In the genomic region with DNA sequence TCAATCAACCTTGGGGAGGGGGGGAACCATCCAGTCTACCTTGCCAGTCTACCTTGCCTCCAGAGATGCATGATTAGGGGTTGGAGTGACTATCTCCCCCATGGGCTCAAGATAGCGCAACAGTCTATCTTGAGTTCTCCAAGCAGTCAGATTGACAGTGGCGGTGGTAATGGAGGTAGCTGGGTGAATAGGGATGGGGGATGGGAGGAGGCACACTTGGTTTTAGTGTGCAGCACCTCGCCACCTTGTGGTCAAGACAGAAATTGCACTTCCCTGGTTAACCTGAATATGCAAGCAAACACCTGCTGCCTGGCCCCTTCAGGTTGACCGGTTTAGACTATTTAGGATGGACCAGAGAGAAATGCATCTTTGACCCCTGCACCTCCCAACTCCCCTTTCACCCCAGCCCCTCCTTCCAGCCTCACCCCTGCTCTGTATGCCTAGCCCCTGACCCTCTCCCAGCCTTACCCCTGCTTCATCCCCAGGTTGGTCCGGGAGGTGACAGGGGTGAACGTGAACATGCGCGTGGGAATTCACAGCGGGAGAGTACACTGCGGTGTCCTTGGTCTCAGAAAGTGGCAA, we compare ENCODE assay signal across 8 mouse cellular contexts.
DNase-seq lines count a peak whose midpoint lies in the region; ATAC-seq and TF ChIP-seq lines count a peak whose summit lies in the region.

No protein-coding gene starts in this region.

- peak; percentile 91 for DNase-seq in CH12.LX (ENCODE audit: extremely low read depth)
- DNase-seq in c-Kit-negative CD71-positive TER-119-positive erythroid progenitor cells, embryonic 14.5 days (ENCODE audit: low read depth, low spot score): peak; percentile 39
- DNase-seq in heart, postnatal 10 days: peak; percentile 89 to 93
- peak; percentile 40 for DNase-seq in large intestine, adult 2 months (ENCODE audit: low read depth, low spot score)
- peak; percentile 72 for DNase-seq in lung, adult 2 months
- peak; percentile 67 for DNase-seq in ovary, postnatal 10 days (ENCODE audit: low spot score)
- peak; percentile 88 for DNase-seq in thymus, postnatal 0 days (ENCODE audit: low spot score)

- no peak overlapping the region for H3K27ac ChIP-seq in CH12.LX (ENCODE audit: insufficient read depth, low read depth)
- H3K27ac ChIP-seq in forebrain, embryonic 12.5 days: no peak overlapping the region

- no peak overlapping the region for H3K9ac ChIP-seq in CH12.LX (ENCODE audit: insufficient read depth, low read depth)
- H3K9ac ChIP-seq in forebrain, embryonic 12.5 days: no peak overlapping the region

- no peaks in the 10 kb centered on the region for H3K9me3 ChIP-seq in CH12.LX (replicated peaks; ENCODE audit: low read length)
- H3K9me3 ChIP-seq in forebrain, embryonic 12.5 days: no peaks in the 10 kb centered on the region

- peaks cover 0 to 5% of the 10 kb centered on the region in 2 experiments; a peak in 2 of 4 replicates for H3K4me1 ChIP-seq in CH12.LX (ENCODE audit: control insufficient read depth in 1 of 2, insufficient read depth in 2 of 2)
- peaks cover 9% of the 10 kb centered on the region; the same call in 1 of the 2 replicates for H3K4me1 ChIP-seq in forebrain, embryonic 12.5 days
- no peaks in the 10 kb centered on the region for H3K4me1 ChIP-seq in lung, adult 2 months (ENCODE audit: control insufficient read depth, insufficient read depth, low read length)

- peak; percentile 77 for ATAC-seq in forebrain, embryonic 12.5 days (ENCODE audit: low FRiP score)

- in situ Hi-C loops in CH12.LX (cut with MboI; ENCODE audit: low pct_ligation_motif_present, low pct_unique_long_range_greater_than_20kb, low sequenced_read_pairs): no loop called here

- H3K4me2 ChIP-seq in CH12.LX (ENCODE audit: insufficient read depth, low read depth, poor library complexity, severe bottlenecking): no peak overlapping the region
- no peak overlapping the region for H3K4me2 ChIP-seq in forebrain, embryonic 12.5 days

- peak; percentile 93 to 100 for TF ChIP-seq CTCF in CH12.LX (conservative IDR thresholded peaks at IDR 0.05 in 1 of 2, IDR thresholded peaks at IDR 0.05 in 1 of 2; ENCODE audit: low read depth in 2 of 2, low read length in 2 of 2)
- peak; percentile 87 for TF ChIP-seq CTCF in lung, adult 2 months (IDR thresholded peaks at IDR 0.05; ENCODE audit: insufficient read depth, low read length)

- no peak for TF ChIP-seq POLR2A in CH12.LX (IDR thresholded peaks at IDR 0.05; ENCODE audit: low read depth, low read length)
- TF ChIP-seq POLR2A in lung, adult 2 months (IDR thresholded peaks at IDR 0.05; ENCODE audit: borderline replicate concordance, extremely low read depth, low read depth, low read length): no peak

- no peak for TF ChIP-seq EP300 in CH12.LX (IDR thresholded peaks at IDR 0.05; ENCODE audit: low read length)

- dilution Hi-C loops in CH12.LX (cut with MboI; ENCODE audit: extremely low pct_ligation_motif_present, extremely low pct_unique_long_range_greater_than_20kb, low sequenced_read_pairs): no loop called here

- H3K36me3 ChIP-seq in CH12.LX (replicated peaks in 1 of 2; ENCODE audit: control insufficient read depth in 1 of 2, insufficient read depth in 1 of 2, low read length in 1 of 2): no peaks in the 10 kb centered on the region
- no peaks in the 10 kb centered on the region for H3K36me3 ChIP-seq in forebrain, embryonic 12.5 days (replicated peaks)

- H3K79me2 ChIP-seq in CH12.LX (replicated peaks; ENCODE audit: control insufficient read depth, extremely low read depth, insufficient read depth, poor library complexity, severe bottlenecking): no peaks in the 10 kb centered on the region

- no peak overlapping the region for H3K4me3 ChIP-seq in CH12.LX (replicated peaks in 1 of 3; ENCODE audit: low read depth in 2 of 3, low read length in 2 of 3, poor library complexity in 1 of 3)
- no peak overlapping the region for H3K4me3 ChIP-seq in forebrain, embryonic 12.5 days (replicated peaks)
- no peak overlapping the region for H3K4me3 ChIP-seq in lung, adult 2 months (replicated peaks; ENCODE audit: extremely low read depth, low read depth, low read length)

- intact Hi-C loops in heart, postnatal 10 days (cut with DNase I): loop anchor here (1.0 kb wide), 2 partner anchors 114 to 160 kb away; no protein-coding TSS in a partner anchor

- H3K27me3 ChIP-seq in CH12.LX (replicated peaks): peaks cover 86% of the 10 kb centered on the region
- peaks cover 5% of the 10 kb centered on the region; the same call in 1 of the 2 replicates for H3K27me3 ChIP-seq in forebrain, embryonic 12.5 days

- WGBS in forebrain, embryonic 12.5 days: 41% methylated on average over 10 of the region's 10 CpGs
- 41% methylated on average over 10 of the region's 10 CpGs for WGBS in large intestine, adult 2 months
- 40% methylated on average over 10 of the region's 10 CpGs for WGBS in lung, adult 2 months

- peak; percentile 79 for TF ChIP-seq RAD21 in CH12.LX (IDR thresholded peaks at IDR 0.05; ENCODE audit: low read depth, low read length)

TF ChIP-seq in CH12.LX, 34 proteins besides CTCF, POLR2A, EP300 and RAD21:
- TF ChIP-seq SMC3 (IDR thresholded peaks at IDR 0.05; ENCODE audit: low read depth, low read length) (peak; percentile 95), ZC3H11A (IDR thresholded peaks at IDR 0.05; ENCODE audit: low read depth, low read length) (peak; percentile 7; the same call in 1 of the 2 replicates), MEF2A (IDR thresholded peaks at IDR 0.05; ENCODE audit: borderline replicate concordance, low read depth, low read length) (no peak), USF1 (IDR thresholded peaks at IDR 0.05; ENCODE audit: low read depth, low read length) (no peak), SIN3A (IDR thresholded peaks at IDR 0.05; ENCODE audit: low read length) (no peak), MYC (IDR thresholded peaks at IDR 0.05; ENCODE audit: low read depth, low read length) (no peak), CHD2 (IDR thresholded peaks at IDR 0.05; ENCODE audit: low read length) (peak; percentile 95), UBTF (IDR thresholded peaks at IDR 0.05; ENCODE audit: low read depth, low read length) (no peak), NELFE (IDR thresholded peaks at IDR 0.05; ENCODE audit: low read depth, low read length) (no peak), JUND (conservative IDR thresholded peaks at IDR 0.05; ENCODE audit: low read depth, low read length) (no peak), BHLHE40 (IDR thresholded peaks at IDR 0.05; ENCODE audit: low read depth, low read length) (peak; percentile 56), ELF1 (IDR thresholded peaks at IDR 0.05; ENCODE audit: low read depth, low read length) (peak; percentile 36; the same call in 1 of the 2 replicates), ZKSCAN1 (IDR thresholded peaks at IDR 0.05; ENCODE audit: borderline replicate concordance, low read depth, low read length) (no peak), PAX5 (IDR thresholded peaks at IDR 0.05; ENCODE audit: low read length) (no peak), NRF1 (IDR thresholded peaks at IDR 0.05; ENCODE audit: low read depth, low read length) (no peak), IRF4 (IDR thresholded peaks at IDR 0.05; ENCODE audit: low read depth, low read length) (no peak), E2F4 (IDR thresholded peaks at IDR 0.05; ENCODE audit: insufficient replicate concordance, low read depth, low read length) (no peak), USF2 (conservative IDR thresholded peaks at IDR 0.05; ENCODE audit: low read depth, low read length) (no peak), RCOR1 (conservative IDR thresholded peaks at IDR 0.05; ENCODE audit: low read depth, low read length) (no peak), JUN (IDR thresholded peaks at IDR 0.05; ENCODE audit: insufficient read depth, low read depth, low read length) (no peak)

Comparison
In these comparisons a context has a peak if more than half of its experiments do, and no peak if none do; other contexts are left out.
1. DNase-seq: peak in every context shown above with its lines; median percentile 91 in CH12.LX; 91 in heart, postnatal 10 days; 88 in thymus, postnatal 0 days; 72 in lung, adult 2 months; 67 in ovary, postnatal 10 days; 40 in large intestine, adult 2 months; 39 in c-Kit-negative CD71-positive TER-119-positive erythroid progenitor cells, embryonic 14.5 days.